Mouse (Mus musculus) CH12.LX (cell line): Measurements from ENCODE around the gene Phf14. TPM values are rescaled to one million over a fixed set of nuclear protein-coding genes. Genes with fewer than 3 reads are reported as not detected.

Experiments used
- DNase-seq: peaks from one replicate; pipeline ENCODE4 v3.0.0-alpha.2; 2013; ENCODE audit errors: extremely low read depth
- H3K27ac ChIP-seq: 2 replicates; pipeline ENCODE4 v1.5.1; 2012; ENCODE audit warnings: low read depth, mild to moderate bottlenecking, control low read depth, moderate library complexity; ENCODE audit not compliant: insufficient read depth
- H3K27me3 ChIP-seq: replicated peaks from 2 replicates; pipeline ENCODE3; 2012; ENCODE audit warnings: inconsistent platforms
- H3K36me3 ChIP-seq, 2 experiments: replicated peaks in 1 of 2; 2 replicates each; pipeline versions ENCODE3 to v1.6.1; 2012; ENCODE audit warnings: inconsistent platforms in 1 of 2, low read length in 1 of 2, mild to moderate bottlenecking in 1 of 2, mixed read lengths in 1 of 2, moderate library complexity in 1 of 2; ENCODE audit not compliant: control insufficient read depth in 1 of 2, insufficient read depth in 1 of 2
- H3K4me1 ChIP-seq, 2 experiments: 2 replicates each; pipeline ENCODE4 v1.6.1; 2012; ENCODE audit warnings: inconsistent platforms in 1 of 2, moderate library complexity in 1 of 2; ENCODE audit not compliant: insufficient read depth in 2 of 2, control insufficient read depth in 1 of 2
- H3K4me2 ChIP-seq: 2 replicates; pipeline ENCODE4 v1.6.1; 2012; ENCODE audit warnings: low read depth, mild to moderate bottlenecking, control low read depth; ENCODE audit not compliant: poor library complexity, insufficient read depth, severe bottlenecking
- H3K4me3 ChIP-seq, 3 experiments: fragments of 150-350 bp in 1 of 3; sonication (generic) in 1 of 3; replicated peaks in 1 of 3; 2 replicates each; pipeline versions ENCODE3 to v1.5.1; 2011 to 2012; ENCODE audit warnings: low read depth in 2 of 3, low read length in 2 of 3, mild to moderate bottlenecking in 2 of 3, moderate library complexity in 2 of 3, control low read depth in 1 of 3, improper control_type of control experiment in 1 of 3, inconsistent platforms in 1 of 3, mixed read lengths in 1 of 3; ENCODE audit not compliant: poor library complexity in 1 of 3
- H3K79me2 ChIP-seq: replicated peaks from 2 replicates; pipeline ENCODE4 v1.6.1; 2012; ENCODE audit warnings: mild to moderate bottlenecking, moderate library complexity; ENCODE audit not compliant: control insufficient read depth, poor library complexity, insufficient read depth, severe bottlenecking; ENCODE audit errors: extremely low read depth
- H3K9ac ChIP-seq: 2 replicates; pipeline ENCODE4 v1.6.1; 2012; ENCODE audit warnings: low read depth, mild to moderate bottlenecking, control low read depth, moderate library complexity; ENCODE audit not compliant: insufficient read depth
- H3K9me3 ChIP-seq: replicated peaks from 2 replicates; pipeline ENCODE3; 2012; ENCODE audit warnings: low read length, inconsistent platforms, mixed read lengths
- CTCF ChIP-seq, 2 experiments: IDR thresholded peaks in 1 of 2; conservative IDR thresholded peaks in 1 of 2; 2 replicates each; pipeline ENCODE4 v1.5.1; 2011 to 2012; ENCODE audit warnings: low read depth in 2 of 2, low read length in 2 of 2, improper control_type of control experiment in 1 of 2, inconsistent platforms in 1 of 2, mild to moderate bottlenecking in 1 of 2, moderate library complexity in 1 of 2
- E2F4 ChIP-seq: IDR thresholded peaks from 2 replicates; pipeline ENCODE4 v1.6.1; 2011; ENCODE audit warnings: low read depth, low read length, improper control_type of control experiment; ENCODE audit not compliant: insufficient replicate concordance
- HCFC1 ChIP-seq: IDR thresholded peaks from 2 replicates; pipeline ENCODE4 v1.6.1; 2012; ENCODE audit warnings: low read depth, mild to moderate bottlenecking, inconsistent platforms, low read length, improper control_type of control experiment
- JUND ChIP-seq: conservative IDR thresholded peaks from 2 replicates; pipeline ENCODE4 v1.6.1; 2011; ENCODE audit warnings: low read depth, low read length, improper control_type of control experiment
- KAT2A ChIP-seq: IDR thresholded peaks from 2 replicates; pipeline ENCODE4 v1.6.1; 2012; ENCODE audit warnings: low read length, improper control_type of control experiment, inconsistent platforms; ENCODE audit not compliant: insufficient replicate concordance
- MAX ChIP-seq: IDR thresholded peaks from 2 replicates; pipeline ENCODE4 v1.6.1; 2011; ENCODE audit warnings: low read length, improper control_type of control experiment
- MAZ ChIP-seq: IDR thresholded peaks from 2 replicates; pipeline ENCODE4 v1.6.1; 2012; ENCODE audit warnings: low read depth, mild to moderate bottlenecking, inconsistent platforms, low read length, improper control_type of control experiment, moderate library complexity
- MEF2A ChIP-seq: IDR thresholded peaks from 2 replicates; pipeline ENCODE4 v1.6.1; 2014; ENCODE audit warnings: low read depth, mild to moderate bottlenecking, inconsistent platforms, low read length, improper control_type of control experiment, borderline replicate concordance
- NELFE ChIP-seq: IDR thresholded peaks from 2 replicates; pipeline ENCODE4 v1.6.1; 2011; ENCODE audit warnings: low read depth, low read length, improper control_type of control experiment
- NRF1 ChIP-seq: IDR thresholded peaks from 2 replicates; pipeline ENCODE4 v1.6.1; 2014; ENCODE audit warnings: low read depth, mild to moderate bottlenecking, inconsistent platforms, low read length, improper control_type of control experiment, moderate library complexity
- POLR2AphosphoS2 ChIP-seq: IDR thresholded peaks from 2 replicates; pipeline ENCODE4 v1.6.1; 2011; ENCODE audit warnings: low read depth, low read length, improper control_type of control experiment
- RAD21 ChIP-seq: IDR thresholded peaks from 2 replicates; pipeline ENCODE4 v1.6.1; 2011; ENCODE audit warnings: low read depth, mild to moderate bottlenecking, low read length, improper control_type of control experiment, moderate library complexity
- SIN3A ChIP-seq: IDR thresholded peaks from 2 replicates; pipeline ENCODE4 v1.6.1; 2012; ENCODE audit warnings: low read length, improper control_type of control experiment, inconsistent platforms
- SMC3 ChIP-seq: IDR thresholded peaks from 2 replicates; pipeline ENCODE4 v1.6.1; 2011; ENCODE audit warnings: low read depth, low read length, improper control_type of control experiment
- TBP ChIP-seq: conservative IDR thresholded peaks from 2 replicates; pipeline ENCODE4 v1.6.1; 2011; ENCODE audit warnings: low read depth, low read length, improper control_type of control experiment
- UBTF ChIP-seq: IDR thresholded peaks from 2 replicates; pipeline ENCODE4 v1.6.1; 2012; ENCODE audit warnings: low read depth, mild to moderate bottlenecking, inconsistent platforms, low read length, improper control_type of control experiment, moderate library complexity
- USF2 ChIP-seq: conservative IDR thresholded peaks from 2 replicates; pipeline ENCODE4 v1.6.1; 2011; ENCODE audit warnings: low read depth, low read length, improper control_type of control experiment
- ZKSCAN1 ChIP-seq: IDR thresholded peaks from 2 replicates; pipeline ENCODE4 v1.6.1; 2012; ENCODE audit warnings: low read depth, inconsistent platforms, low read length, improper control_type of control experiment, borderline replicate concordance
- dilution Hi-C: fragments of 300-500 bp; cut with MboI; formaldehyde crosslinking; loops from 2 replicates; pipeline ENCODE4 v1.14.3; 2020; ENCODE audit warnings: low sequenced_read_pairs; ENCODE audit not compliant: extremely low pct_unique_long_range_greater_than_20kb, extremely low pct_ligation_motif_present
- in situ Hi-C: fragments of 300-500 bp; cut with MboI; formaldehyde crosslinking; loops from 3 replicates; pipeline ENCODE4 v1.14.3; 2019; ENCODE audit warnings: low sequenced_read_pairs, low pct_ligation_motif_present, low pct_unique_long_range_greater_than_20kb, mixed read lengths
- polyA plus RNA-seq: library from polyadenylated mRNA; unstranded; fragments of >175 nt; gene quantifications from 2 replicates; pipeline ENCODE4 v1.2.1, GENCODE M21; 2012; ENCODE audit warnings: low read depth; ENCODE audit not compliant: insufficient read length
- total RNA-seq, 2 experiments: library from RNA; depleted of rRNA; stranded (reverse); fragments of 300-350 nt in 1 of 2; fragments of >200 nt in 1 of 2; gene quantifications; 2 replicates each; pipeline ENCODE4 v1.2.3; 2012 to 2014

The Phf14 gene
- total and polyA plus RNA-seq, 3 experiments: 24.7 to 41.2 (median 26.0) TPM

DNA sequence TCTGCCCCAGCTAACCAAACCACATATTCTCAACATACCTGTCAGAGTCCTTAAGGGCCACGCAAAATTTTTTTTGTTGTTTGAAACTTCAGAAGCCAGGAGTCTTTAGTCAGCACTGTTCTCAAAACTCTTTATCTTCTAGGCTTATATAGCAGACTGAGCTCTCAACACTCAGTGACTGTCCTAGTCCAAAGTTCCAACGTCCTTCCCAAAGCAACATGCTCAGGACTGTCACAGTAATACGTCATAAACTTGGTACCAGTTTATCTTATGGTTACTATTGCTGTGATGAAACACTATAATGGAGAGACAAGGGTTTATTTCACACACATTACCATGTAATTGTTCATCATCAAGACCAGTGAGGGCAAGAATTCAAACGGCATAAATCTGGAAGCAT is 113.9 kb downstream of the Phf14 start:
- no peak overlapping the region for H3K4me2 ChIP-seq
- no peak overlapping the region for H3K9ac ChIP-seq
- H3K4me1 ChIP-seq: no peaks in the 10 kb centered on the region
- no peaks in the 10 kb centered on the region for H3K27me3 ChIP-seq
- dilution Hi-C loops (no loop called here), in situ Hi-C loops (no loop called here)
- H3K4me3 ChIP-seq: no peak overlapping the region
- no peaks in the 10 kb centered on the region for H3K79me2 ChIP-seq
- peaks cover 2 to 26% of the 10 kb centered on the region in 2 experiments for H3K36me3 ChIP-seq
- no peak for DNase-seq
- TF ChIP-seq RAD21 (no peak), POLR2AphosphoS2 (no peak), ZKSCAN1 (no peak), UBTF (no peak), NRF1 (no peak), HCFC1 (no peak), JUND (no peak)
- H3K9me3 ChIP-seq: no peaks in the 10 kb centered on the region
- no peak overlapping the region for H3K27ac ChIP-seq

DNA sequence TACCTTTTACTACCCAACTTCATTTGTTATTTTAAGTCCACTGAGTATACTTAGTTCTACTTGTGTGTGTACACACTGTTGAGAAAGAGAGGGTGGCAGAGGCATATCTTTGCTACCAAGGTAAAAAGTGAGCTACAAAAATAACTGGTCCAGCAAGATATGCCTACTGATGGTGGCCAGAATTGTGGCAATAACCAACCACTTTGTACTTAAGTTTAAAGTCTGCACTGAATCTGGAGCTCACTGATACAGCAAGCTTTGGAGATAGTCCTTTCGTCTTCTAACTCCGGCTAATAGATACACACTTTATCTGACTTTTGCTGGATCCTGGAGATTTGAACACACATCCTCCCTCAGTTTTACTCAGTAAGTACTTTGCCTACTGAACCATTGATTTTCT is 115.8 kb downstream of the Phf14 start:
- Histone ChIP-seq H3K36me3 (peaks cover 0 to 20% of the 10 kb centered on the region in 2 experiments), H3K9me3 (no peaks in the 10 kb centered on the region), H3K9ac (no peak overlapping the region), H3K27ac (no peak overlapping the region), H3K4me2 (no peak overlapping the region), H3K4me3 (no peak overlapping the region), H3K4me1 (no peaks in the 10 kb centered on the region), H3K79me2 (no peaks in the 10 kb centered on the region), H3K27me3 (no peaks in the 10 kb centered on the region)
- no peak for DNase-seq
- TF ChIP-seq SMC3 (no peak), MEF2A (no peak), MAX (no peak), KAT2A (no peak), CTCF (conservative IDR thresholded peaks at IDR 0.05 in 1 of 2, IDR thresholded peaks at IDR 0.05 in 1 of 2; ENCODE audit: low read depth in 2 of 2, low read length in 2 of 2) (no peak), USF2 (no peak), MAZ (no peak), TBP (no peak), NELFE (no peak), RAD21 (no peak), E2F4 (no peak), SIN3A (no peak), ZKSCAN1 (no peak)
- dilution Hi-C loops: no loop called here
- in situ Hi-C loops: no loop called here
